Mouse (Mus musculus) heart, adult 18-20 months (tissue): ENCODE results near the gene Ttc19. TPM values are rescaled to one million over a fixed set of nuclear protein-coding genes. Genes with fewer than 3 reads are reported as not detected.

Source experiments
- total RNA-seq, 2 experiments: library from RNA; stranded (reverse); gene quantifications; 2 replicates each; pipeline ENCODE4 v1.2.3; 2021

Ttc19 gene
- total RNA-seq, 2 experiments from 2014 or later: 42.8 to 46.0 TPM

Other genes with a start within 250 kb of the Ttc19 start
- gene Adora2b, start 32.5 kb upstream of the Ttc19 start, total RNA-seq: 1 to 10 TPM; 1.2 to 1.6 TPM
- 10 to 100 TPM; 19.6 to 20.0 TPM for gene Zswim7, start 98 bp upstream of the Ttc19 start, total RNA-seq
- 1 to 10 TPM; 3.1 to 3.2 TPM for gene Pigl, start 177.0 kb downstream of the Ttc19 start, total RNA-seq
- 100 to 1,000 TPM; 113 to 127 TPM for gene Ncor1, start 177.1 kb downstream of the Ttc19 start, total RNA-seq